Mouse (Mus musculus) stomach, embryonic 14.5 days (tissue): ENCODE measurements around the gene Fbxw2. TPM values are rescaled to one million over a fixed set of nuclear protein-coding genes. Genes with fewer than 3 reads are reported as not detected.

Experiments used
- ATAC-seq: fragments of 200-750 bp; cut with Nextera tagmentation; 2 replicates; pipeline ENCODE4 v1.8.0; 2017; ENCODE audit warnings: low read depth, moderate TSS enrichment; ENCODE audit not compliant: insufficient number of reproducible peaks, insufficient read depth, low FRiP score
- H3K27ac ChIP-seq: fragments of 300-500 bp; sonication (generic); 2 replicates; pipeline ENCODE4 v1.5.1; 2014; ENCODE audit warnings: mild to moderate bottlenecking, low read length, moderate library complexity, mixed read lengths
- H3K27me3 ChIP-seq: fragments of 300-500 bp; sonication (generic); 2 replicates; pipeline ENCODE4 v1.6.1; 2014; ENCODE audit warnings: low read length, control low read depth, mixed read lengths; ENCODE audit not compliant: control insufficient read depth, insufficient read depth
- H3K36me3 ChIP-seq: fragments of 300-500 bp; sonication (generic); 2 replicates; pipeline ENCODE4 v1.6.1; 2014; ENCODE audit warnings: mild to moderate bottlenecking, control low read depth, low read length, moderate library complexity, mixed read lengths; ENCODE audit not compliant: control insufficient read depth, insufficient read depth
- H3K4me1 ChIP-seq: fragments of 300-500 bp; sonication (generic); 2 replicates; pipeline ENCODE4 v1.6.1; 2014; ENCODE audit warnings: low read length, control low read depth, mixed read lengths; ENCODE audit not compliant: control insufficient read depth, insufficient read depth
- H3K4me2 ChIP-seq: fragments of 300-500 bp; sonication (generic); replicated peaks from 2 replicates; pipeline ENCODE4 v1.6.1; 2014; ENCODE audit warnings: low read depth, low read length, control low read depth
- H3K4me3 ChIP-seq: fragments of 300-500 bp; sonication (generic); 2 replicates; pipeline ENCODE4 v1.5.1; 2014; ENCODE audit warnings: low read depth, low read length, control low read depth
- H3K9ac ChIP-seq: fragments of 300-500 bp; sonication (generic); replicated peaks from 2 replicates; pipeline ENCODE4 v1.6.1; 2014; ENCODE audit warnings: low read depth, mild to moderate bottlenecking, control low read depth, low read length, moderate library complexity, mixed read lengths
- H3K9me3 ChIP-seq: fragments of 300-500 bp; sonication (generic); 2 replicates; pipeline ENCODE4 v1.6.1; 2016; ENCODE audit warnings: low read depth, low read length, control low read depth; ENCODE audit not compliant: control insufficient read depth
- WGBS: fragments of 180-500 bp; shearing (Covaris S2); extraction: QIAGEN DNeasy Blood & Tissue Kit; methylation state at CpG from one replicate; pipeline ENCODE4 v1.1.7; 2014; 5-methylcytosine and 5-hydroxymethylcytosine counted together
- polyA plus RNA-seq: library from polyadenylated mRNA; unstranded; fragments of >200 nt; fragmentation: Nextera tagmentation; extraction: Ambion mirVana; gene quantifications from 2 replicates; pipeline ENCODE4 v1.2.1, GENCODE M21; 2014

Gene Fbxw2
- polyA plus RNA-seq, 1 experiment from 2014 or later: 75.7 TPM

- no peak for ATAC-seq
- no peak overlapping the region for H3K9ac ChIP-seq
- peak overlapping the region; percentile 98 for H3K4me3 ChIP-seq
- no peaks in the 10 kb centered on the region for H3K9me3 ChIP-seq
- 91% methylated on average over 6 of the region's 6 CpGs for WGBS
- H3K4me2 ChIP-seq: peak overlapping the region; percentile 64
- peaks cover 64% of the 10 kb centered on the region for H3K36me3 ChIP-seq
- peaks cover 34% of the 10 kb centered on the region for H3K4me1 ChIP-seq
- H3K27ac ChIP-seq: no peak overlapping the region
- no peaks in the 10 kb centered on the region for H3K27me3 ChIP-seq
Measured at GRCm38 (mm10) chr2:34774493-34774892, 51.6 kb downstream of the Fbxw2 start.

GRCm38 (mm10) chr2:34773673-34774072, 52.4 kb downstream of the Fbxw2 start:
- no peak for ATAC-seq
- H3K36me3 ChIP-seq: peaks cover 56% of the 10 kb centered on the region
- H3K4me2 ChIP-seq: peak overlapping the region; percentile 64
- H3K9me3 ChIP-seq: no peaks in the 10 kb centered on the region
- H3K27me3 ChIP-seq: no peaks in the 10 kb centered on the region
- peak overlapping the region; percentile 25; the same call in 1 of the 2 replicates for H3K9ac ChIP-seq
- H3K27ac ChIP-seq: no peak overlapping the region
- WGBS: 84% methylated on average over 4 of the region's 4 CpGs
- peaks cover 34% of the 10 kb centered on the region for H3K4me1 ChIP-seq
- H3K4me3 ChIP-seq: peak overlapping the region; percentile 98

- H3K36me3 ChIP-seq: peaks cover 45% of the 10 kb centered on the region
- H3K9ac ChIP-seq: peak overlapping the region; percentile 99
- WGBS: 3% methylated on average over 50 of the region's 50 CpGs
- no peaks in the 10 kb centered on the region for H3K9me3 ChIP-seq
- ATAC-seq: no peak; the same call in 1 of the 2 replicates
- peak overlapping the region; percentile 98 for H3K4me3 ChIP-seq
- H3K4me1 ChIP-seq: peaks cover 34% of the 10 kb centered on the region
- no peaks in the 10 kb centered on the region for H3K27me3 ChIP-seq
- peak overlapping the region; percentile 91 for H3K27ac ChIP-seq
- peak overlapping the region; percentile 64 for H3K4me2 ChIP-seq
Measured at GRCm38 (mm10) chr2:34772252-34773235, 53.6 kb downstream of the Fbxw2 start.

- Histone ChIP-seq H3K4me2 (peak within 1 kb of the TSS; percentile 74), H3K36me3 (peaks cover 36% of the 10 kb centered on the region), H3K9ac (peak within 1 kb of the TSS; percentile 99), H3K9me3 (no peaks in the 10 kb centered on the region), H3K27me3 (no peaks in the 10 kb centered on the region), H3K4me1 (peaks cover 34% of the 10 kb centered on the region), H3K4me3 (peak within 1 kb of the TSS; percentile 98), H3K27ac (peak within 1 kb of the TSS; percentile 91)
- WGBS: under 1% methylated on average over 59 of the region's 60 CpGs
- peak; percentile 99 for ATAC-seq
Measured at GRCm38 (mm10) chr2:34771368-34772226, 54.5 kb downstream of the Fbxw2 start, which contains the start of gene Hspa5. TSS of gene Hspa5 (plus strand) at chr2:34771970.

- peak overlapping the region; percentile 98 for H3K4me3 ChIP-seq
- H3K9ac ChIP-seq: peak overlapping the region; percentile 67
- H3K4me2 ChIP-seq: peak overlapping the region; percentile 74
- ATAC-seq: no peak
- WGBS: 2% methylated on average over 6 of the region's 6 CpGs
- H3K4me1 ChIP-seq: peaks cover 33% of the 10 kb centered on the region
- H3K27ac ChIP-seq: peak overlapping the region; percentile 62
- no peaks in the 10 kb centered on the region for H3K27me3 ChIP-seq
- H3K9me3 ChIP-seq: no peaks in the 10 kb centered on the region
- peaks cover 29% of the 10 kb centered on the region for H3K36me3 ChIP-seq
Measured at GRCm38 (mm10) chr2:34770951-34771350, 55.2 kb downstream of the Fbxw2 start.

GRCm38 (mm10) chr2:34770049-34770448, 56.1 kb downstream of the Fbxw2 start:
- Histone ChIP-seq H3K9ac (no peak overlapping the region), H3K27ac (no peak overlapping the region), H3K4me3 (0 out of 2 replicates have a peak overlapping the region, but pooled peaks have one; percentile 98), H3K4me2 (peak overlapping the region; percentile 74; the same call in 1 of the 2 replicates), H3K4me1 (peaks cover 26% of the 10 kb centered on the region), H3K27me3 (no peaks in the 10 kb centered on the region), H3K36me3 (peaks cover 21% of the 10 kb centered on the region), H3K9me3 (no peaks in the 10 kb centered on the region)
- 88% methylated on average over 2 of the region's 2 CpGs for WGBS
- ATAC-seq: no peak

- Histone ChIP-seq H3K27me3 (no peaks in the 10 kb centered on the region), H3K36me3 (no peaks in the 10 kb centered on the region), H3K27ac (no peak overlapping the region), H3K9me3 (no peaks in the 10 kb centered on the region), H3K4me2 (no peak overlapping the region), H3K4me3 (no peak overlapping the region), H3K9ac (no peak overlapping the region), H3K4me1 (no peaks in the 10 kb centered on the region)
- WGBS: 75% methylated on average over 12 of the region's 12 CpGs
- ATAC-seq: no peak
Measured at GRCm38 (mm10) chr2:34764801-34765200, 61.3 kb downstream of the Fbxw2 start.

- Histone ChIP-seq H3K27me3 (no peaks in the 10 kb centered on the region), H3K27ac (no peak overlapping the region), H3K9me3 (no peaks in the 10 kb centered on the region), H3K4me1 (no peaks in the 10 kb centered on the region), H3K36me3 (no peaks in the 10 kb centered on the region), H3K4me2 (no peak overlapping the region), H3K4me3 (no peak overlapping the region), H3K9ac (no peak overlapping the region)
- ATAC-seq: no peak
- WGBS: 61% methylated on average over 2 of the region's 2 CpGs
Measured at GRCm38 (mm10) chr2:34762872-34763271, 63.2 kb downstream of the Fbxw2 start.
